Mouse (Mus musculus) layer of hippocampus, adult 9-10 months (tissue): Measurements from ENCODE around the gene Asxl2.
"Not testable (repeated sequence)": the region's sequence is repeated elsewhere in the genome, so short reads cannot be mapped to it uniquely, and the experiment has no call there.

ENCODE experiments used
- DNase-seq: peaks from one replicate; pipeline ENCODE4 v3.0.0; 2022; ENCODE audit warnings: low spot score

Asxl2 gene

GRCm38 (mm10) chr12:3426530-3427034 lies at the start of gene Asxl2:
Asxl2 (plus strand) TSS chr12:3426857.
- DNase-seq = peak; percentile 92

- no peak for DNase-seq
Observed at GRCm38 (mm10) chr12:3377190-3377589, 49.5 kb upstream of the Asxl2 start.

DNA sequence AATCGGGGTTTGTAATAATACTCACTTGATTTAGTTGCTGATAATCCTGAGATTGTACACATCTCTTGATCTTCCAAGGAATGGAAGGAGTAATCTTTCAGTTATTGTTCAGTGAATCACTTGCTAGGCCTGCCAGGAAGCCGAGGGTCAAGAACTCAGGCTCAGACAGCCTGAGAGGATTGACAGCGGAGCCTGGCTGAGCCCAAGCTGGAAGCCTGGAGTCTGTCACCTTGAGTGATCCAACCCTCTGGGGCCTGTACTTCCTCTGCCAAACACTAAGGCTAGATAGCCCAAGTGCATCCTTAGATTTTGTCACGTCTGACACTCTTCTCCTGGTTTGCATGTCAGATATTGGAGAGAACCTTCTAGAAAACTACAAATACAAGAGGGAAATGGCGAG lies 48.9 kb upstream of the Asxl2 start:
- no peak for DNase-seq

- DNase-seq = no peak
Observed at GRCm38 (mm10) chr12:3384860-3385259, 41.8 kb upstream of the Asxl2 start.

GRCm38 (mm10) chr12:3385271-3385670 lies 41.4 kb upstream of the Asxl2 start:
- no peak for DNase-seq

GRCm38 (mm10) chr12:3385940-3386339 lies 40.7 kb upstream of the Asxl2 start:
- DNase-seq = no peak

DNA sequence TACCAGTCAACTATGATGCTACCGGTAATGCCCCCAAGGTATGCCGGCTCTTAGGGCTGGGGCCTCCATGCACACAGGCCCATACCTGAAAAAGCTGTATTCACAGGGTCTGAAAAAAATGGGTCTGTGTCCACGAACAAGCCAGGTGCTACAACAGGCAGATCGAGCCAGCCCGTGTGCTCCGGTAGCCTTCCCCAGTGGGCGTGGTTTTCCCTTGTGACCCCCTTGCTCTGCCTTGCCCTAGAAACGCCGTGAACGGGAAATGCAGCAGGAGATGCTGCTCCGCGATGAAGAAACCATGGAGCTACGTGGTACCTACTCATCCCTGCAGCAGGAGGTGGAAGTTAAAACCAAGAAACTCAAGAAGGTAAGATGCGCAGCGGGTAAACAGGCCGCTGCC lies 38.8 kb upstream of the Asxl2 start:
- DNase-seq = no peak

DNA sequence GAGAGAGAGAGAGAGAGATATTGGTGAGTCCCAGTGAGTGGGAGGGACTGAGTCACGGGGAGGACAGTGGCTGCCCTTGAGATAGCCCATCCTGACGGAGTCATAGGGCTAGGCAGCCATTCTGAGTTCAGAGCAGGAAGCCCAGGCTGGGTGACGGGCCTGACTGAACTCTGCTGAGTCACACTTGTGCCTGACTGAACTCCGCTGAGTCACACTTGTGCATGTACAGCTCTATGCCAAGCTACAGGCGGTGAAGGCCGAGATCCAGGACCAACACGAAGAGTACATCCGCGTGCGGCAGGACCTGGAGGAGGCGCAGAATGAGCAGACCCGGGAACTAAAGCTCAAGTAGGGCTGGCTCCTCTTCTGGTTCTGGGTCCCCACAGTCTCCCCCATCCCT lies 37.3 kb upstream of the Asxl2 start:
- no peak for DNase-seq

DNA sequence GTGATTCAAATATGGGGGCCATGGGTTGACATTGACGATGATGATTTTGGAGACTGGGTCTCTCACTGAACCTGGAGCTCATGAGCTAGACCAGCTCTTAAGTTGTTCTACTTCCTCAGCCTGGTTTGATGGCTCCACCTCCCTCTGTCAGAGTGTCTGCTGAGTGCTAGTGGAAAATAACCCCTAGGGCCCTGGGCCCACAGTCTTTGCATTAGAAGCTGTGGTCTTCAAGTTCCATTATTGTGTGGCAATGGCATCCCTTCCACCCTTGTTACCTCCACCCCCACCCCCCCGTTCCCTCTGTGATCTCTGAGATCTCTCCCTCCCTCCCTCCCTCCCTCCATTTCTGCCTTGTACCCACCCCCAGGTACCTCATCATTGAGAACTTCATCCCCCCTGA lies 36.6 kb upstream of the Asxl2 start:
- no peak for DNase-seq

DNA sequence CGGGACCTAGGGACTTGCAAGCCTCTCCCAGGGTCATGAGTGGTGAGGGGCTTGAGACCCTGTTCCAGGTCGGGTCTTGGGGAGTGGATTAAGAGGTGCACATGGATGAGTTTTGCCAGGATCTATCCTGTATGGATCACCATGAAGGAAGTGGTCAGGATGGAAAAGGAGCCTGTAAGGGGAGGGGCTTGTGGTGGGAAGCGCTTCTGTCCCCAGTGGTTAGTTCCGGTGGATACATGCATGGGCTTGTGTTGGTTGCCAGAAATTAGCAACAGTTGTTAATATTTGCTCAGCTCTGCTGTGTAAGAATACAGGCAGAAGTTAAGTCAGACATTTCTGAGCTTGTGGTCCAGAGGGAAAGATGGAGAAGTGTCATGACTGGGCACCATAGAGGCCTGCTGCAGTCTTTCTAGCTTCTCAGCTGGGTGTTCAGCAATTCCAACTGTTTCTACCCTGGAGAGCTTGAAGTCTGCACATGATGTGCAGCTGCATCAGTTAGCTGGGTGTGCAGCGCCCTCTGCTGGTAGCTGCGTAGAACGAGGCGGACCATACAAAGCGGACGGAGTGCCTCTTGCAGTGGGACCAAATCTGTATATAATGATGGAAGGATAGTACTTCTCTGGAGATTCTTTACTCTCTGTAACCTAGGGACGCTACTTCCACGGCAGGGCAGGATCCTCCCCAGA lies 35.9 kb upstream of the Asxl2 start:
- DNase-seq = peak; percentile 81

DNA sequence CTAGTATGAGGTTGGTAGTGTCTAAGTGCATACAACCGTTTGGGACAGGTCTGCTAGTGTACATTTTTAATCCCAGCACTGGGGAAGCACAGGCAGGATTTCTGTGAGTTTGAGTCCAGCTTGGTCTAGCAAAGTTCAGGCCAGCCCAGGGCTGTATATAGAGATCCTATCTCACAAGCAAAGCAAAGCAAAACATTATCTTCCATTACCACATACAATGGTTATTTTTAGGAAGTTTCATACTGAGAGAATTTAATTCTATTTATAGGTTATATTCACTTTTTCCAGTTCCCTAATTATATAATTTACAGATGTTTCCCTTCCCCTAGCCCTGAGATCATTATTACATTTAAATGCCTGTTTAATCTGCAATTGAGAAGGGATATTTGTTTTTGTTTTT lies 35.4 kb upstream of the Asxl2 start:
- no peak for DNase-seq

- DNase-seq = no peak
Observed at GRCm38 (mm10) chr12:3393140-3393539, 33.5 kb upstream of the Asxl2 start.

- DNase-seq = no peak
Observed at GRCm38 (mm10) chr12:3396931-3397330, 29.7 kb upstream of the Asxl2 start.

- DNase-seq = not testable (repeated sequence)
Observed at GRCm38 (mm10) chr12:3405662-3406061, 21.0 kb upstream of the Asxl2 start.

DNA sequence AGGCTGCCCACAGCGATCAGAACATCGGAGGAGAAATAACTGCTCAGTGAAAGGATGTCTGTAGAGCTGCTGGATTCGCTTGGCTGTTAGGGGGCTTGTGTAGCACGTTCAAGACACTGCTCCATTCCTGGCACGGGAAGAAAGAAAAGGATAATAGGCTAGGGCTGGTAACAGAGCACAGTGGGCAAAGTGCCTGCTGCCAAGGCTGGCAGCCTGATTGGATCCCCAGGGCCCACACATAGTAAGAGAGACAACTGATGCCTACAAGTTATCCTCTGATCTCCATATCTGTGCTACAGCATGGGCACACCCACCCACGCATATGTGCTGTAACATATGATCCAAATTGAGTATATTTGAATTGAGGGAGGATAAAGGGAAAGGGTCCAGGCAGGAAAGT lies 20.1 kb upstream of the Asxl2 start:
- no peak for DNase-seq

- DNase-seq = no peak
Observed at GRCm38 (mm10) chr12:3414956-3415355, 11.7 kb upstream of the Asxl2 start.

GRCm38 (mm10) chr12:3418761-3419160 lies 7.9 kb upstream of the Asxl2 start:
- no peak for DNase-seq

- no peak for DNase-seq
Observed at GRCm38 (mm10) chr12:3420519-3420918, 6.1 kb upstream of the Asxl2 start.

GRCm38 (mm10) chr12:3422786-3423185 lies 3.9 kb upstream of the Asxl2 start:
- DNase-seq = no peak

GRCm38 (mm10) chr12:3424179-3424578 lies 2.5 kb upstream of the Asxl2 start:
- DNase-seq = no peak

- peak; percentile 43 for DNase-seq
Observed at GRCm38 (mm10) chr12:3425375-3426341, 999 bp upstream of the Asxl2 start.

GRCm38 (mm10) chr12:3427067-3427889 lies 621 bp downstream of the Asxl2 start:
- DNase-seq = peak; percentile 62
